Mouse (Mus musculus) lung, embryonic 14.5 days (tissue): ENCODE results near the gene Zfp12. TPM values are rescaled to one million over a fixed set of nuclear protein-coding genes. Genes with fewer than 3 reads are reported as not detected.
A peak's percentile ranks its signal among the peaks of the same experiment; 100 is the strongest.

Experiments
- ATAC-seq: fragments of 200-750 bp; cut with Nextera tagmentation; 2 replicates; pipeline ENCODE4 v1.8.0; 2017; ENCODE audit warnings: mild to moderate bottlenecking, moderate TSS enrichment, moderate library complexity; ENCODE audit not compliant: insufficient read depth
- DNase-seq: peaks from one replicate; pipeline ENCODE4 v3.0.0-alpha.2; 2015
- H3K27ac ChIP-seq: fragments of 300-500 bp; sonication (generic); 2 replicates; pipeline ENCODE4 v1.5.1; 2014; ENCODE audit warnings: low read depth, mild to moderate bottlenecking, moderate library complexity
- H3K27me3 ChIP-seq: fragments of 300-500 bp; sonication (generic); 2 replicates; pipeline ENCODE4 v1.6.1; 2014; ENCODE audit warnings: low read length, control low read depth; ENCODE audit not compliant: insufficient read depth
- H3K36me3 ChIP-seq: fragments of 300-500 bp; sonication (generic); 2 replicates; pipeline ENCODE4 v1.6.1; 2014; ENCODE audit warnings: control low read depth; ENCODE audit not compliant: insufficient read depth
- H3K4me1 ChIP-seq: fragments of 300-500 bp; sonication (generic); 2 replicates; pipeline ENCODE4 v1.6.1; 2014; ENCODE audit warnings: antibody characterized with exemption, control low read depth; ENCODE audit not compliant: insufficient read depth
- H3K4me2 ChIP-seq: fragments of 300-500 bp; sonication (generic); 2 replicates; pipeline ENCODE4 v1.6.1; 2014; ENCODE audit warnings: mild to moderate bottlenecking
- H3K4me3 ChIP-seq: fragments of 300-500 bp; sonication (generic); 2 replicates; pipeline ENCODE4 v1.5.1; 2014; ENCODE audit warnings: low read depth, low read length
- H3K9ac ChIP-seq: fragments of 300-500 bp; sonication (generic); 2 replicates; pipeline ENCODE4 v1.6.1; 2014
- H3K9me3 ChIP-seq: fragments of 300-500 bp; sonication (generic); 2 replicates; pipeline ENCODE4 v1.6.1; 2016; ENCODE audit warnings: low read depth, low read length, control low read depth
- CTCF ChIP-seq: IDR thresholded peaks from 2 replicates; pipeline ENCODE4 v1.5.1; 2016; ENCODE audit warnings: antibody characterized with exemption, low read depth
- WGBS: fragments of 180-500 bp; shearing (Covaris S2); extraction: QIAGEN DNeasy Blood & Tissue Kit; methylation state at CpG from one replicate; pipeline ENCODE4 v1.1.7; 2014; 5-methylcytosine and 5-hydroxymethylcytosine counted together
- polyA plus RNA-seq: library from polyadenylated mRNA; unstranded; fragments of >200 nt; fragmentation: Nextera tagmentation; extraction: Ambion mirVana; gene quantifications from 2 replicates; pipeline ENCODE4 v1.2.1, GENCODE M21; 2014

The Zfp12 gene
- polyA plus RNA-seq, 1 experiment from 2014 or later: 17.2 TPM

GRCm38 (mm10) chr5:143265409-143265808 is 30.4 kb downstream of the Zfp12 start:
- H3K9ac ChIP-seq: no peak overlapping the region
- H3K4me1 ChIP-seq: peaks cover 3% of the 10 kb centered on the region; the same call in 1 of the 2 replicates
- ATAC-seq (no peak), DNase-seq (no peak)
- H3K4me3 ChIP-seq: no peak overlapping the region
- no peaks in the 10 kb centered on the region for H3K9me3 ChIP-seq
- TF ChIP-seq CTCF: no peak
- WGBS: 48% methylated on average over 1 of the region's 1 CpGs
- no peak overlapping the region for H3K27ac ChIP-seq
- no peak overlapping the region for H3K4me2 ChIP-seq
- H3K27me3 ChIP-seq: no peaks in the 10 kb centered on the region
- peaks cover 27% of the 10 kb centered on the region; the same call in 1 of the 2 replicates for H3K36me3 ChIP-seq

DNA sequence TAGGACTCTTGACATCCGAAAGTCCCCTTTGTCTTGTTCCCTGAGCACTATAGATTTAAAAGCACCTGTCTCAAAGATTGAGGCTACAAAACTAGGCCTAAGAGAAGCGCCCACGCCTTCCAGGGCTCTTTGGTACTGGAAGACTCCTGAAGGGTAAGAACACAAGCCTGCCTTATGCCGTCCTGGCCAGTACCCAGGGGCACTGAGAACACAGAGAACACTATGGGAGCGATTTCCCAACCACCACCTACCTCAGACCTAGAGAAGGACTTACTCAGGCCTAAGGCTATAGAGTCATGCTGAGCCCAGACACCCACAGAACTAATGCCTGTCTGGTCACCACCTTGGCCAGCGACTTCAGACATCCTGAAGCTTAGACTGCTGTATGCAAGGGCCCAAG is 31.8 kb downstream of the Zfp12 start:
- H3K27me3 ChIP-seq: no peaks in the 10 kb centered on the region
- H3K9me3 ChIP-seq: no peaks in the 10 kb centered on the region
- DNase-seq (no peak), ATAC-seq (no peak)
- H3K4me1 ChIP-seq: peaks cover 5% of the 10 kb centered on the region; the same call in 1 of the 2 replicates
- no peak overlapping the region for H3K4me2 ChIP-seq
- no peak overlapping the region for H3K27ac ChIP-seq
- peaks cover 20% of the 10 kb centered on the region; the same call in 1 of the 2 replicates for H3K36me3 ChIP-seq
- no peak overlapping the region for H3K9ac ChIP-seq
- TF ChIP-seq CTCF: no peak
- no peak overlapping the region for H3K4me3 ChIP-seq
- 87% methylated on average over 6 of the region's 6 CpGs for WGBS

DNA sequence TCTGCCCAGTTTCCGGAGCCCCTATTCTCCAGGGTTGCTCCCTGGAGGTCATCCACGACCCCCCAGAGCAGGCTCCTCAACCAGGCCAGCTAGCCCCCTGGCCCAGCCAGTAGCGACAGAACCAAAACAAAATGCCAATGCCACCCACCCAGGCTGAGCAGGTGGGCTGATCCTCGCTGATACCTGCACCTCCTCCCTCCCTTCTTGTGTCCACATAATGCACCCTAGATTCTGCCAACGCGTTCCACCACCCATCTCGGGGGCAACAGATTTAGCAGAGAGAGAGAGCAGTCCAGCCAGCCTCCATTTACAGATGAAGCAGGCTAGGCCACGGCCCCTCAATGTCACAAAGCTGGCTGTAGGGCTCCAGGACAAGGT is 34.0 kb downstream of the Zfp12 start:
- DNase-seq (no peak), ATAC-seq (peak; percentile 6; the same call in 1 of the 2 replicates)
- peak overlapping the region; percentile 94 for H3K4me2 ChIP-seq
- peaks cover 5% of the 10 kb centered on the region; the same call in 1 of the 2 replicates for H3K4me1 ChIP-seq
- TF ChIP-seq CTCF: no peak
- no peaks in the 10 kb centered on the region for H3K27me3 ChIP-seq
- peak overlapping the region; percentile 88 for H3K4me3 ChIP-seq
- WGBS: 29% methylated on average over 8 of the region's 8 CpGs
- no peaks in the 10 kb centered on the region for H3K9me3 ChIP-seq
- peak overlapping the region; percentile 85 for H3K9ac ChIP-seq
- no peaks in the 10 kb centered on the region for H3K36me3 ChIP-seq
- H3K27ac ChIP-seq: peak overlapping the region; percentile 65; the same call in 1 of the 2 replicates

DNA sequence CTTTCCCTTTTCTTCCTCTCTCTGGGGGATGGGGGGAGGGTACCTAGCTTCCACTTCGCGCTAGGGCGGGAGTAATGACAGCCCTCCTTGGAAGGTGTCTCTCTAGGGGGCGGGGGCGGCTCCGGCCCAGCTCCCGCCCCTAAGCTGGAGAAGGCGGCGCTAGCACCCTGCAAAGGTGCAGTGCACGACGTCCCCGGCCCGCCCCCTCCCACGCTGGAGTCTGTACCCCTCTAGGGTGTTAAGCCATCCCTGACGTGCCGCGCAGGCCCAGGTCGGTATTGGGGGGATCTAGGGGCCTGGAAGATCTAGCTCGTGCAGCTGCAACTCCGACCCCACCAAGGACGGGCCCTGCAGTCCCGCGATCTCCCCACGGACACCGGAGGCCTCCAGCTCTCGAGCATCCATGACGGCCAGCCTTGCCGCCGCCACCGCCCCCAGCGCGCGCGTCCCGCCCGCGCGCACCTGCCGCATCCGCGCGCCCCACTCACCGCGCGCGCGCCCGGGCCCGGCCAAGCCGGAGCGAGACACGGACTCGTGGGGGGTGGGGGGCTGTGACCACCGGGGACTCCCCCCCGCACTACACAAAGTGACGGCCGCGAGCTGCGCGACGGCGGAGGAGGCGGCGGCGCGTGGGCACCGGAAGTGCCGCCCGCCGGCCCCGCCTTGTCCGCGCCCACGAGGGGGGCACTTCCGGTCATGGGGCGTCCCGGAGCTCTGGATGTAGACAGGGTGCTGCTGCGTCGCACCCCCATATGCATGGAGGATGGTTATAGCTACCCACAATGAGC is 34.6 kb downstream of the Zfp12 start, which contains the start of gene Zfp316:
Gene Zfp316, minus strand, starts transcription at position 660 of the 788 bp plus-strand sequence.
- Histone ChIP-seq H3K36me3 (no peaks in the 10 kb centered on the region), H3K27me3 (no peaks in the 10 kb centered on the region), H3K4me2 (peak within 1 kb of the TSS; percentile 94), H3K27ac (peak within 1 kb of the TSS; percentile 65; the same call in 1 of the 2 replicates), H3K9ac (peak within 1 kb of the TSS; percentile 85), H3K4me1 (peaks cover 5% of the 10 kb centered on the region; the same call in 1 of the 2 replicates), H3K9me3 (no peaks in the 10 kb centered on the region), H3K4me3 (peak within 1 kb of the TSS; percentile 88)
- no peak for TF ChIP-seq CTCF
- ATAC-seq: peak; percentile 83
- peak; percentile 84 for DNase-seq
- WGBS: under 1% methylated on average over 79 of the region's 79 CpGs

GRCm38 (mm10) chr5:143270151-143270519 is 35.2 kb downstream of the Zfp12 start:
- WGBS: 4% methylated on average over 12 of the region's 12 CpGs
- no peaks in the 10 kb centered on the region for H3K36me3 ChIP-seq
- ATAC-seq: no peak

GRCm38 (mm10) chr5:143271642-143272041 is 36.7 kb downstream of the Zfp12 start:
- H3K36me3 ChIP-seq: no peaks in the 10 kb centered on the region
- no peak overlapping the region for H3K27ac ChIP-seq
- H3K9ac ChIP-seq: no peak overlapping the region
- no peak for ATAC-seq
- no peak for TF ChIP-seq CTCF
- no peak overlapping the region for H3K4me2 ChIP-seq
- no peak overlapping the region for H3K4me3 ChIP-seq
- DNase-seq: no peak
- peaks cover 5% of the 10 kb centered on the region; the same call in 1 of the 2 replicates for H3K4me1 ChIP-seq
- WGBS: 83% methylated on average over 6 of the region's 6 CpGs
- no peaks in the 10 kb centered on the region for H3K9me3 ChIP-seq
- no peaks in the 10 kb centered on the region for H3K27me3 ChIP-seq

More at GRCm38 (mm10) chr5:143270151-143270519, 35.2 kb downstream of the Zfp12 start:
- Histone ChIP-seq H3K9ac (peak overlapping the region; percentile 85), H3K27ac (no peak overlapping the region), H3K27me3 (no peaks in the 10 kb centered on the region), H3K4me3 (peak overlapping the region; percentile 88), H3K4me2 (peak overlapping the region; percentile 94), H3K9me3 (no peaks in the 10 kb centered on the region), H3K4me1 (peaks cover 5% of the 10 kb centered on the region; the same call in 1 of the 2 replicates)
- no peak for DNase-seq
- TF ChIP-seq CTCF: no peak

GRCm38 (mm10) chr5:143272108-143272507 is 37.1 kb downstream of the Zfp12 start:
- no peaks in the 10 kb centered on the region for H3K27me3 ChIP-seq
- H3K4me1 ChIP-seq: peaks cover 5% of the 10 kb centered on the region; the same call in 1 of the 2 replicates
- WGBS: 58% methylated on average over 3 of the region's 3 CpGs
- no peak overlapping the region for H3K9ac ChIP-seq
- no peak overlapping the region for H3K27ac ChIP-seq
- no peak overlapping the region for H3K4me3 ChIP-seq
- no peaks in the 10 kb centered on the region for H3K36me3 ChIP-seq
- H3K9me3 ChIP-seq: no peaks in the 10 kb centered on the region
- DNase-seq (no peak), ATAC-seq (no peak)
- TF ChIP-seq CTCF: no peak
- H3K4me2 ChIP-seq: no peak overlapping the region
